Mouse (Mus musculus) megakaryocyte-erythroid progenitor cell, adult 5-6 weeks (primary cell): Measurements from ENCODE around the gene Zfp981. TPM values are rescaled to one million over a fixed set of nuclear protein-coding genes. Genes with fewer than 3 reads are reported as not detected.
A peak's percentile ranks its signal among the peaks of the same experiment; 100 is the strongest.
"Not testable (repeated sequence)": the region's sequence is repeated elsewhere in the genome, so short reads cannot be mapped to it uniquely, and the experiment has no call there.

Source experiments
- ATAC-seq: replicated peaks from 2 replicates; pipeline ENCODE4 v1.8.0; 2016; ENCODE audit warnings: mild to moderate bottlenecking, inconsistent platforms; ENCODE audit not compliant: severe bottlenecking, poor library complexity, low FRiP score, low TSS enrichment
- total RNA-seq, 2 experiments: library from RNA; stranded (forward) in 1 of 2; stranded (reverse) in 1 of 2; fragments of 200-1000, 215-1000 nt in 1 of 2; fragments of >200 nt in 1 of 2; fragmentation: Nextera tagmentation in 1 of 2; gene quantifications; 2 replicates each; pipeline ENCODE4 v1.2.3; 2014 to 2017

Gene Zfp981
- not detected in 2 replicates for total RNA-seq (2014; fragmentation: Nextera tagmentation)
- not detected in 2 replicates for total RNA-seq (2017)

- ATAC-seq = not testable (repeated sequence)
These were observed at the start of gene Zfp981 for GRCm38 (mm10) chr4:146501727-146502126. Zfp981 (plus strand) TSS chr4:146502027.

- not testable (repeated sequence) for ATAC-seq
These were observed 49.3 kb upstream of the Zfp981 start for GRCm38 (mm10) chr4:146452576-146452975.

- ATAC-seq = peak; percentile 9; the same call in 1 of the 2 replicates
These were observed 47.7 kb upstream of the Zfp981 start for GRCm38 (mm10) chr4:146454170-146454569.

GRCm38 (mm10) chr4:146454896-146455295, 46.9 kb upstream of the Zfp981 start:
- no peak for ATAC-seq

GRCm38 (mm10) chr4:146455321-146455721, 46.5 kb upstream of the Zfp981 start:
- peak; percentile 9; the same call in 1 of the 2 replicates for ATAC-seq

GRCm38 (mm10) chr4:146456061-146456726, 45.6 kb upstream of the Zfp981 start:
- no peak for ATAC-seq

GRCm38 (mm10) chr4:146457126-146457525, 44.7 kb upstream of the Zfp981 start:
- no peak for ATAC-seq

GRCm38 (mm10) chr4:146457720-146458119, 44.1 kb upstream of the Zfp981 start:
- ATAC-seq = no peak

- ATAC-seq = not testable (repeated sequence)
These were observed 42.0 kb upstream of the Zfp981 start for GRCm38 (mm10) chr4:146459822-146460221.

- ATAC-seq = not testable (repeated sequence)
These were observed 41.1 kb upstream of the Zfp981 start for GRCm38 (mm10) chr4:146460685-146461084.

GRCm38 (mm10) chr4:146463649-146464351, 38.0 kb upstream of the Zfp981 start:
- ATAC-seq = not testable (repeated sequence)

- ATAC-seq = 0 out of 2 replicates have a peak, but pooled peaks have one; percentile 12
These were observed 31.8 kb upstream of the Zfp981 start for GRCm38 (mm10) chr4:146469984-146470383.

GRCm38 (mm10) chr4:146474181-146474580, 27.6 kb upstream of the Zfp981 start:
- peak; percentile 16; the same call in 1 of the 2 replicates for ATAC-seq

GRCm38 (mm10) chr4:146474716-146475676, 26.8 kb upstream of the Zfp981 start:
- peak; percentile 62 for ATAC-seq

- ATAC-seq = not testable (repeated sequence)
These were observed 25.6 kb upstream of the Zfp981 start for GRCm38 (mm10) chr4:146476260-146476659.

GRCm38 (mm10) chr4:146476959-146477358, 24.9 kb upstream of the Zfp981 start:
- ATAC-seq = not testable (repeated sequence)

- not testable (repeated sequence) for ATAC-seq
These were observed 21.3 kb upstream of the Zfp981 start for GRCm38 (mm10) chr4:146480376-146481096.

- ATAC-seq = not testable (repeated sequence)
These were observed 19.3 kb upstream of the Zfp981 start for GRCm38 (mm10) chr4:146482546-146482945.
